Mouse (Mus musculus): ENCODE data around the gene Slc6a15. TPM values are rescaled to one million over a fixed set of nuclear protein-coding genes. Genes with fewer than 3 reads are reported as not detected.

Slc6a15 gene
- 92.3 and 104 TPM in 2 replicates for polyA plus RNA-seq (2014; fragmentation: Nextera tagmentation; extraction: Ambion mirVana)

GRCm38 (mm10) chr10:103367371-103368295, at the start of gene Slc6a15:
TSS of gene Slc6a15 (plus strand) at chr10:103367783.
- H3K9ac ChIP-seq: peak within 1 kb of the TSS; percentile 85
- 0 out of 2 replicates have a peak, but pooled peaks cover 3% of the 10 kb centered on the region for H3K4me1 ChIP-seq (replicated peaks; ENCODE audit: control insufficient read depth, insufficient read depth, low read length)
- H3K36me3 ChIP-seq (replicated peaks; ENCODE audit: control insufficient read depth, insufficient read depth): no peaks in the 10 kb centered on the region
- ATAC-seq (ENCODE audit: low FRiP score) (peak; percentile 86), DNase-seq (ENCODE audit: low spot score) (peak; percentile 64)
- no peaks in the 10 kb centered on the region for H3K9me3 ChIP-seq (ENCODE audit: control insufficient read depth, low read length)
- peak within 1 kb of the TSS; percentile 63 for H3K4me3 ChIP-seq (replicated peaks; ENCODE audit: low read length)
- H3K4me2 ChIP-seq (replicated peaks): peak within 1 kb of the TSS; percentile 84
- WGBS: 0% methylated on average over 43 of the region's 43 CpGs
- H3K27me3 ChIP-seq (ENCODE audit: control insufficient read depth, insufficient read depth, low read length): no peaks in the 10 kb centered on the region
- H3K27ac ChIP-seq: peak within 1 kb of the TSS; percentile 79

- WGBS: 72% methylated on average over 3 of the region's 3 CpGs
- no peak overlapping the region for H3K9ac ChIP-seq
- no peak overlapping the region for H3K4me2 ChIP-seq (replicated peaks)
- H3K9me3 ChIP-seq (ENCODE audit: control insufficient read depth, low read length): no peaks in the 10 kb centered on the region
- ATAC-seq (ENCODE audit: low FRiP score): no peak
- no peaks in the 10 kb centered on the region for H3K27me3 ChIP-seq (ENCODE audit: control insufficient read depth, insufficient read depth, low read length)
- DNase-seq (ENCODE audit: low spot score): no peak
- no peaks in the 10 kb centered on the region for H3K4me1 ChIP-seq (replicated peaks; ENCODE audit: control insufficient read depth, insufficient read depth, low read length)
- H3K36me3 ChIP-seq (replicated peaks; ENCODE audit: control insufficient read depth, insufficient read depth): no peaks in the 10 kb centered on the region
- no peak overlapping the region for H3K4me3 ChIP-seq (replicated peaks; ENCODE audit: low read length)
- H3K27ac ChIP-seq: no peak overlapping the region
Observed at GRCm38 (mm10) chr10:103321941-103322340, 45.6 kb upstream of the Slc6a15 start.

GRCm38 (mm10) chr10:103323386-103323785, 44.2 kb upstream of the Slc6a15 start:
- H3K27ac ChIP-seq: no peak overlapping the region

GRCm38 (mm10) chr10:103334306-103334705, 33.3 kb upstream of the Slc6a15 start:
- Histone ChIP-seq H3K4me1 (replicated peaks; ENCODE audit: control insufficient read depth, insufficient read depth, low read length) (no peaks in the 10 kb centered on the region), H3K27ac (no peak overlapping the region), H3K36me3 (replicated peaks; ENCODE audit: control insufficient read depth, insufficient read depth) (no peaks in the 10 kb centered on the region), H3K4me2 (replicated peaks) (no peak overlapping the region), H3K9ac (no peak overlapping the region), H3K9me3 (ENCODE audit: control insufficient read depth, low read length) (no peaks in the 10 kb centered on the region), H3K4me3 (replicated peaks; ENCODE audit: low read length) (no peak overlapping the region), H3K27me3 (ENCODE audit: control insufficient read depth, insufficient read depth, low read length) (no peaks in the 10 kb centered on the region)
- DNase-seq (ENCODE audit: low spot score) (no peak), ATAC-seq (ENCODE audit: low FRiP score) (no peak)
- WGBS: 97% methylated on average over 1 of the region's 1 CpGs

More at GRCm38 (mm10) chr10:103323386-103323785, 44.2 kb upstream of the Slc6a15 start:
- DNase-seq (ENCODE audit: low spot score) (no peak), ATAC-seq (ENCODE audit: low FRiP score) (no peak)
- H3K9me3 ChIP-seq (ENCODE audit: control insufficient read depth, low read length): no peaks in the 10 kb centered on the region
- WGBS: 85% methylated on average over 3 of the region's 3 CpGs
- H3K9ac ChIP-seq: no peak overlapping the region
- no peaks in the 10 kb centered on the region for H3K27me3 ChIP-seq (ENCODE audit: control insufficient read depth, insufficient read depth, low read length)
- H3K36me3 ChIP-seq (replicated peaks; ENCODE audit: control insufficient read depth, insufficient read depth): no peaks in the 10 kb centered on the region
- H3K4me1 ChIP-seq (replicated peaks; ENCODE audit: control insufficient read depth, insufficient read depth, low read length): no peaks in the 10 kb centered on the region
- H3K4me2 ChIP-seq (replicated peaks): no peak overlapping the region
- H3K4me3 ChIP-seq (replicated peaks; ENCODE audit: low read length): no peak overlapping the region

GRCm38 (mm10) chr10:103339928-103340327, 27.7 kb upstream of the Slc6a15 start:
- Histone ChIP-seq H3K4me1 (replicated peaks; ENCODE audit: control insufficient read depth, insufficient read depth, low read length) (no peaks in the 10 kb centered on the region), H3K4me3 (replicated peaks; ENCODE audit: low read length) (no peak overlapping the region), H3K9me3 (ENCODE audit: control insufficient read depth, low read length) (no peaks in the 10 kb centered on the region), H3K27me3 (ENCODE audit: control insufficient read depth, insufficient read depth, low read length) (no peaks in the 10 kb centered on the region), H3K36me3 (replicated peaks; ENCODE audit: control insufficient read depth, insufficient read depth) (no peaks in the 10 kb centered on the region), H3K9ac (no peak overlapping the region), H3K27ac (no peak overlapping the region), H3K4me2 (replicated peaks) (no peak overlapping the region)
- WGBS: 87% methylated on average over 5 of the region's 5 CpGs
- ATAC-seq (ENCODE audit: low FRiP score): no peak
- no peak for DNase-seq (ENCODE audit: low spot score)

GRCm38 (mm10) chr10:103346797-103347196, 20.8 kb upstream of the Slc6a15 start:
- WGBS: 48% methylated on average over 2 of the region's 2 CpGs
- no peaks in the 10 kb centered on the region for H3K27me3 ChIP-seq (ENCODE audit: control insufficient read depth, insufficient read depth, low read length)
- H3K36me3 ChIP-seq (replicated peaks; ENCODE audit: control insufficient read depth, insufficient read depth): no peaks in the 10 kb centered on the region
- no peaks in the 10 kb centered on the region for H3K4me1 ChIP-seq (replicated peaks; ENCODE audit: control insufficient read depth, insufficient read depth, low read length)
- H3K4me3 ChIP-seq (replicated peaks; ENCODE audit: low read length): no peak overlapping the region
- H3K9ac ChIP-seq: no peak overlapping the region
- no peaks in the 10 kb centered on the region for H3K9me3 ChIP-seq (ENCODE audit: control insufficient read depth, low read length)
- no peak for ATAC-seq (ENCODE audit: low FRiP score)
- no peak overlapping the region for H3K27ac ChIP-seq
- DNase-seq (ENCODE audit: low spot score): no peak
- no peak overlapping the region for H3K4me2 ChIP-seq (replicated peaks)

- Histone ChIP-seq H3K4me3 (replicated peaks; ENCODE audit: low read length) (peak overlapping the region; percentile 63), H3K36me3 (replicated peaks; ENCODE audit: control insufficient read depth, insufficient read depth) (no peaks in the 10 kb centered on the region), H3K27me3 (ENCODE audit: control insufficient read depth, insufficient read depth, low read length) (no peaks in the 10 kb centered on the region), H3K9ac (peak overlapping the region; percentile 85), H3K4me2 (replicated peaks) (peak overlapping the region; percentile 84), H3K9me3 (ENCODE audit: control insufficient read depth, low read length) (no peaks in the 10 kb centered on the region), H3K27ac (peak overlapping the region; percentile 79), H3K4me1 (replicated peaks; ENCODE audit: control insufficient read depth, insufficient read depth, low read length) (0 out of 2 replicates have a peak, but pooled peaks cover 3% of the 10 kb centered on the region)
- DNase-seq (ENCODE audit: low spot score) (peak; percentile 52), ATAC-seq (ENCODE audit: low FRiP score) (peak; percentile 68)
- under 1% methylated on average over 37 of the region's 37 CpGs for WGBS
Observed at GRCm38 (mm10) chr10:103368296-103369080, 905 bp downstream of the Slc6a15 start.

- H3K36me3 ChIP-seq (replicated peaks; ENCODE audit: control insufficient read depth, insufficient read depth): no peaks in the 10 kb centered on the region
- ATAC-seq (ENCODE audit: low FRiP score): peak; percentile 92
Observed at GRCm38 (mm10) chr10:103369081-103369420, 1.5 kb downstream of the Slc6a15 start.

GRCm38 (mm10) chr10:103402171-103402570, 34.6 kb downstream of the Slc6a15 start:
- Histone ChIP-seq H3K9ac (no peak overlapping the region), H3K27me3 (ENCODE audit: control insufficient read depth, insufficient read depth, low read length) (no peaks in the 10 kb centered on the region), H3K9me3 (ENCODE audit: control insufficient read depth, low read length) (no peaks in the 10 kb centered on the region), H3K4me3 (replicated peaks; ENCODE audit: low read length) (no peak overlapping the region), H3K4me2 (replicated peaks) (no peak overlapping the region), H3K36me3 (replicated peaks; ENCODE audit: control insufficient read depth, insufficient read depth) (no peaks in the 10 kb centered on the region), H3K27ac (no peak overlapping the region), H3K4me1 (replicated peaks; ENCODE audit: control insufficient read depth, insufficient read depth, low read length) (no peaks in the 10 kb centered on the region)
- WGBS: 17% methylated on average over 4 of the region's 4 CpGs
- peak; percentile 86 for DNase-seq (ENCODE audit: low spot score)
- 0 out of 2 replicates have a peak, but pooled peaks have one; percentile 11 for ATAC-seq (ENCODE audit: low FRiP score)

More at GRCm38 (mm10) chr10:103369081-103369420, 1.5 kb downstream of the Slc6a15 start:
- peak; percentile 76 for DNase-seq (ENCODE audit: low spot score)
- Histone ChIP-seq H3K4me1 (replicated peaks; ENCODE audit: control insufficient read depth, insufficient read depth, low read length) (0 out of 2 replicates have a peak, but pooled peaks cover 3% of the 10 kb centered on the region), H3K9me3 (ENCODE audit: control insufficient read depth, low read length) (no peaks in the 10 kb centered on the region), H3K9ac (peak overlapping the region; percentile 85), H3K27ac (peak overlapping the region; percentile 79), H3K4me3 (replicated peaks; ENCODE audit: low read length) (peak overlapping the region; percentile 63), H3K27me3 (ENCODE audit: control insufficient read depth, insufficient read depth, low read length) (no peaks in the 10 kb centered on the region), H3K4me2 (replicated peaks) (peak overlapping the region; percentile 84)
- WGBS: under 1% methylated on average over 8 of the region's 8 CpGs

Data from hindbrain, embryonic 14.5 days (tissue).